Mouse (Mus musculus): Measurements from ENCODE around the gene Ntm. TPM values are rescaled to one million over a fixed set of nuclear protein-coding genes. Genes with fewer than 3 reads are reported as not detected.

Ntm gene
- polyA plus RNA-seq, 1 experiment, result not detected

- no peak overlapping the region for H3K4me3 ChIP-seq
- H3ac ChIP-seq (ENCODE audit: control insufficient read depth, insufficient read length), result no peak overlapping the region
- no peaks in the 10 kb centered on the region for H3K79me2 ChIP-seq (ENCODE audit: control insufficient read depth, insufficient read depth)
- TF ChIP-seq POLR2A (IDR thresholded peaks at IDR 0.05; ENCODE audit: insufficient read length, low read depth), result no peak
- TF ChIP-seq CEBPB (IDR thresholded peaks at IDR 0.05; ENCODE audit: insufficient read depth, poor library complexity, severe bottlenecking), result no peak
- no peak for TF ChIP-seq TCF12 (IDR thresholded peaks at IDR 0.05; ENCODE audit: insufficient read depth, poor library complexity, severe bottlenecking)
- TF ChIP-seq TCF3 (IDR thresholded peaks at IDR 0.05; ENCODE audit: insufficient read length, low read depth), result no peak
- TF ChIP-seq MYOD1 (IDR thresholded peaks at IDR 0.05; ENCODE audit: control insufficient read depth in 1 of 3, insufficient read length in 2 of 3, low read depth in 2 of 3), result no peak
- TF ChIP-seq MAX (IDR thresholded peaks at IDR 0.05; ENCODE audit: low read depth), result no peak
- TF ChIP-seq SRF (IDR thresholded peaks at IDR 0.05; ENCODE audit: control insufficient read depth, insufficient read length, low read depth), result no peak
- no peak for TF ChIP-seq REST (IDR thresholded peaks at IDR 0.05; ENCODE audit: insufficient read depth, insufficient read length)
- no peak for TF ChIP-seq E2F4 (IDR thresholded peaks at IDR 0.05; ENCODE audit: insufficient read depth)
- TF ChIP-seq MYOG (IDR thresholded peaks at IDR 0.05; ENCODE audit: control insufficient read depth in 1 of 3, insufficient read depth in 1 of 3, insufficient read length in 2 of 3, low read depth in 2 of 3), result no peak
- no peak for TF ChIP-seq POLR2AphosphoS2 (IDR thresholded peaks at IDR 0.05; ENCODE audit: insufficient read length, low read depth)
- TF ChIP-seq USF1 (IDR thresholded peaks at IDR 0.05; ENCODE audit: low read depth), result no peak
- no peaks in the 10 kb centered on the region for H3K36me3 ChIP-seq (ENCODE audit: control insufficient read depth, insufficient read depth)
- H3K4me2 ChIP-seq (ENCODE audit: low read depth), result no peak overlapping the region
- no peaks in the 10 kb centered on the region for H3K27me3 ChIP-seq (ENCODE audit: control insufficient read depth, insufficient read depth, insufficient read length)
Observed at GRCm38 (mm10) chr9:29691186-29691855, 271.6 kb downstream of the Ntm start.

GRCm38 (mm10) chr9:29682224-29682623 lies 280.7 kb downstream of the Ntm start:
- no peak overlapping the region for H3ac ChIP-seq (ENCODE audit: control insufficient read depth, insufficient read length)
- H3K4me2 ChIP-seq (ENCODE audit: low read depth), result no peak overlapping the region
- H3K4me3 ChIP-seq, result no peak overlapping the region
- TF ChIP-seq MYOG (IDR thresholded peaks at IDR 0.05; ENCODE audit: control insufficient read depth in 1 of 3, insufficient read depth in 1 of 3, insufficient read length in 2 of 3, low read depth in 2 of 3), result no peak
- TF ChIP-seq CEBPB (IDR thresholded peaks at IDR 0.05; ENCODE audit: insufficient read depth, poor library complexity, severe bottlenecking), result no peak
- TF ChIP-seq POLR2A (IDR thresholded peaks at IDR 0.05; ENCODE audit: insufficient read length, low read depth), result no peak
- no peak for TF ChIP-seq REST (IDR thresholded peaks at IDR 0.05; ENCODE audit: insufficient read depth, insufficient read length)
- no peak for TF ChIP-seq TCF3 (IDR thresholded peaks at IDR 0.05; ENCODE audit: insufficient read length, low read depth)
- H3K27me3 ChIP-seq (ENCODE audit: control insufficient read depth, insufficient read depth, insufficient read length), result no peaks in the 10 kb centered on the region
- no peaks in the 10 kb centered on the region for H3K79me2 ChIP-seq (ENCODE audit: control insufficient read depth, insufficient read depth)
- H3K36me3 ChIP-seq (ENCODE audit: control insufficient read depth, insufficient read depth), result no peaks in the 10 kb centered on the region

- H3K79me2 ChIP-seq (ENCODE audit: control insufficient read depth, insufficient read depth), result no peaks in the 10 kb centered on the region
- H3K36me3 ChIP-seq (ENCODE audit: control insufficient read depth, insufficient read depth), result no peaks in the 10 kb centered on the region
- H3ac ChIP-seq (ENCODE audit: control insufficient read depth, insufficient read length), result no peak overlapping the region
- H3K4me3 ChIP-seq, result no peak overlapping the region
- TF ChIP-seq POLR2AphosphoS2 (IDR thresholded peaks at IDR 0.05; ENCODE audit: insufficient read length, low read depth) (no peak), CEBPB (IDR thresholded peaks at IDR 0.05; ENCODE audit: insufficient read depth, poor library complexity, severe bottlenecking) (no peak), E2F4 (IDR thresholded peaks at IDR 0.05; ENCODE audit: insufficient read depth) (no peak), MYOD1 (IDR thresholded peaks at IDR 0.05; ENCODE audit: control insufficient read depth in 1 of 3, insufficient read length in 2 of 3, low read depth in 2 of 3) (no peak), MAX (IDR thresholded peaks at IDR 0.05; ENCODE audit: low read depth) (no peak), REST (IDR thresholded peaks at IDR 0.05; ENCODE audit: insufficient read depth, insufficient read length) (no peak)
- H3K4me2 ChIP-seq (ENCODE audit: low read depth), result no peak overlapping the region
- H3K27me3 ChIP-seq (ENCODE audit: control insufficient read depth, insufficient read depth, insufficient read length), result no peaks in the 10 kb centered on the region
Observed at GRCm38 (mm10) chr9:29680677-29681076, 282.3 kb downstream of the Ntm start.

- Histone ChIP-seq H3K27me3 (ENCODE audit: control insufficient read depth, insufficient read depth, insufficient read length) (no peaks in the 10 kb centered on the region), H3K4me3 (no peak overlapping the region), H3ac (ENCODE audit: control insufficient read depth, insufficient read length) (no peak overlapping the region), H3K36me3 (ENCODE audit: control insufficient read depth, insufficient read depth) (no peaks in the 10 kb centered on the region), H3K79me2 (ENCODE audit: control insufficient read depth, insufficient read depth) (no peaks in the 10 kb centered on the region), H3K4me2 (ENCODE audit: low read depth) (no peak overlapping the region)
- TF ChIP-seq MAX (IDR thresholded peaks at IDR 0.05; ENCODE audit: low read depth) (no peak), CEBPB (IDR thresholded peaks at IDR 0.05; ENCODE audit: insufficient read depth, poor library complexity, severe bottlenecking) (no peak), POLR2AphosphoS2 (IDR thresholded peaks at IDR 0.05; ENCODE audit: insufficient read length, low read depth) (no peak), E2F4 (IDR thresholded peaks at IDR 0.05; ENCODE audit: insufficient read depth) (no peak), MYOG (IDR thresholded peaks at IDR 0.05; ENCODE audit: control insufficient read depth in 1 of 3, insufficient read depth in 1 of 3, insufficient read length in 2 of 3, low read depth in 2 of 3) (no peak), POLR2A (IDR thresholded peaks at IDR 0.05; ENCODE audit: insufficient read length, low read depth) (no peak), USF1 (IDR thresholded peaks at IDR 0.05; ENCODE audit: low read depth) (no peak), MYOD1 (IDR thresholded peaks at IDR 0.05; ENCODE audit: control insufficient read depth in 1 of 3, insufficient read length in 2 of 3, low read depth in 2 of 3) (no peak), REST (IDR thresholded peaks at IDR 0.05; ENCODE audit: insufficient read depth, insufficient read length) (no peak), TCF3 (IDR thresholded peaks at IDR 0.05; ENCODE audit: insufficient read length, low read depth) (no peak), TCF12 (IDR thresholded peaks at IDR 0.05; ENCODE audit: insufficient read depth, poor library complexity, severe bottlenecking) (no peak), SRF (IDR thresholded peaks at IDR 0.05; ENCODE audit: control insufficient read depth, insufficient read length, low read depth) (no peak)
Observed at GRCm38 (mm10) chr9:29673911-29674310, 289.0 kb downstream of the Ntm start.

GRCm38 (mm10) chr9:29671861-29672260 lies 291.1 kb downstream of the Ntm start:
- Histone ChIP-seq H3ac (ENCODE audit: control insufficient read depth, insufficient read length) (no peak overlapping the region), H3K36me3 (ENCODE audit: control insufficient read depth, insufficient read depth) (no peaks in the 10 kb centered on the region), H3K27me3 (ENCODE audit: control insufficient read depth, insufficient read depth, insufficient read length) (no peaks in the 10 kb centered on the region), H3K79me2 (ENCODE audit: control insufficient read depth, insufficient read depth) (no peaks in the 10 kb centered on the region), H3K4me2 (ENCODE audit: low read depth) (no peak overlapping the region), H3K4me3 (no peak overlapping the region)
- TF ChIP-seq POLR2A (IDR thresholded peaks at IDR 0.05; ENCODE audit: insufficient read length, low read depth), result no peak
- no peak for TF ChIP-seq CEBPB (IDR thresholded peaks at IDR 0.05; ENCODE audit: insufficient read depth, poor library complexity, severe bottlenecking)
- no peak for TF ChIP-seq E2F4 (IDR thresholded peaks at IDR 0.05; ENCODE audit: insufficient read depth)
- TF ChIP-seq SRF (IDR thresholded peaks at IDR 0.05; ENCODE audit: control insufficient read depth, insufficient read length, low read depth), result no peak
- no peak for TF ChIP-seq MYOG (IDR thresholded peaks at IDR 0.05; ENCODE audit: control insufficient read depth in 1 of 3, insufficient read depth in 1 of 3, insufficient read length in 2 of 3, low read depth in 2 of 3)
- no peak for TF ChIP-seq TCF3 (IDR thresholded peaks at IDR 0.05; ENCODE audit: insufficient read length, low read depth)
- no peak for TF ChIP-seq USF1 (IDR thresholded peaks at IDR 0.05; ENCODE audit: low read depth)
- no peak for TF ChIP-seq TCF12 (IDR thresholded peaks at IDR 0.05; ENCODE audit: insufficient read depth, poor library complexity, severe bottlenecking)
- TF ChIP-seq MAX (IDR thresholded peaks at IDR 0.05; ENCODE audit: low read depth), result no peak
- TF ChIP-seq REST (IDR thresholded peaks at IDR 0.05; ENCODE audit: insufficient read depth, insufficient read length), result no peak
